Mouse (Mus musculus) megakaryocyte progenitor cell, adult 5-6 weeks (primary cell): ENCODE results near the gene Atg13. TPM values are rescaled to one million over a fixed set of nuclear protein-coding genes. Genes with fewer than 3 reads are reported as not detected.
"Not testable (repeated sequence)": the region's sequence is repeated elsewhere in the genome, so short reads cannot be mapped to it uniquely, and the experiment has no call there.

Experiments
- ATAC-seq: replicated peaks from 2 replicates; pipeline ENCODE4 v1.8.0; 2016; ENCODE audit warnings: mild to moderate bottlenecking, moderate TSS enrichment, inconsistent platforms; ENCODE audit not compliant: poor library complexity
- total RNA-seq, 2 experiments: library from RNA; stranded (forward) in 1 of 2; stranded (reverse) in 1 of 2; fragments of 157-497, 149-512 nt in 1 of 2; fragments of 200-1000 nt in 1 of 2; gene quantifications; 2 replicates each; pipeline versions ENCODE4 v1.2.3 to v1.2.4; 2015 to 2017

The Atg13 gene
- total RNA-seq (2015) = 24.0 and 25.0 TPM in 2 replicates
- total RNA-seq (2017) = 5.7 and 10.1 TPM in 2 replicates

DNA sequence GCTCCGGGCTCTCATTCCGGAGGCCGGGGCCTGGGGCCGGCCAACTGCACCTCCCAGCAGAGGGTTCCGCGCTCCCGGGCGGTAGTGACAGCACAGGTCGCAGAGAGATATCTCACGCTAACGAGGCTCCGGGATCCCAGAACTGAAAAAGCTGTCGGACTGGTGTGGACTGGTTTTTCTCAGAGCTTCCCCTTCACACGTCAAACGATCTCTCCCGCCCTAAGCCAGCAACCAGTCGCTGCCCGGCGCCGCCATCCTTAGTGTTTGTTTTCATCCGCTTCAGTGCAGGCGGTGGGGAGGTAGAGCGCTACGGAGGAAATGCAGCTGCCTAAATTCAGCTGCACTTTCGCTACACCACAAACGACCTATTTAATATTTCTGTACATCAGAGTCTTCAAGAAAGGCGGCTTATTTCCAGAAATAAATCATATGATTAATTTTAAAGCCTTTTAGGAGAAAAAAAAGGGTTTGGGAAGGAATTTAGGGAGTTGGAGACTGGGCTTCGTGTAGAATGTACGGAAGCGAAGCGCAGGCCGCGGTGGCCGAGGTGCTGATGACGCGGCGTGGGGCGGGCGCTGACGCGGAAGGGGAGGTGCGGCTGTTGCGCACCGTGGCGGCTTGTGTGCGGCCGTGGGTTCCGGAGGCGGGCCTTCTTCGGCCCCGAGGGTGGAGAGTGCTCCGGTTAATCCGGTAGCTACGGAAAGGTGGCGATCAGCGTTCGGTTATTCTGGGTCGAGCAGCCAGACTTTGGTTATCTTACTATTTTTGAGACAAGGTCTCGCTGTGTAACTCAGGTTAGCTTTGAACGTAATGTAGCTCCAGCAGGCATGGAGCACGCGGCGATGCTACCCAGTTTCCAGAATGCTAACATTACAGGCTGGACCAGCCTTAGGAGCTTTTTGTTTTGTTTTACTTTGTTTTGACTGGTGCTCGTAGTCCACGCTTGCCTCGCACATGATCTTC, at the start of gene Atg13, which contains the start of gene Harbi1:
Gene Atg13 (minus strand): TSS at position 305 of the 963 bp plus-strand sequence.
Gene Harbi1 (plus strand): TSS at position 581 of the 963 bp plus-strand sequence.
- peak; percentile 96 for ATAC-seq

GRCm38 (mm10) chr2:91749811-91750261, 39.5 kb upstream of the Atg13 start:
- no peak for ATAC-seq

DNA sequence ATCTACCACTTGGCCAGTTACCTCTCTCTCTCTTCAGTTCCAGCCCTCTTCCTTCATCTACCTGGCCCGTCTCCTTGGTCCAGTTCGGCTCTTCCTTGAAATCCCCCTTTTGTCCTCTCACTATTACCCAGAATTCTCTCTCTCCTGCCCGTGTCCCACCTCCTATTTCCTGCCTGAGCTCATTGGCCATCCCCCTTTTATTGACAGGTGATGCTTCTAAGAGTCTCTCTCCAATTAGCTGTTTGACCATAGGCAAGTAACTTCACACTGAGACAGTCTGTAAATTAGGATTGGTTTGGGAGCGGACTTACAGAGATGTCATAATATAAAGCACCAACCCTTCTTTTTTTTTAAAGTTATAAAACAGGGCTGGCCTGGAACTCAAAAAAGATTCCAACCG, 34.3 kb upstream of the Atg13 start:
- no peak for ATAC-seq

DNA sequence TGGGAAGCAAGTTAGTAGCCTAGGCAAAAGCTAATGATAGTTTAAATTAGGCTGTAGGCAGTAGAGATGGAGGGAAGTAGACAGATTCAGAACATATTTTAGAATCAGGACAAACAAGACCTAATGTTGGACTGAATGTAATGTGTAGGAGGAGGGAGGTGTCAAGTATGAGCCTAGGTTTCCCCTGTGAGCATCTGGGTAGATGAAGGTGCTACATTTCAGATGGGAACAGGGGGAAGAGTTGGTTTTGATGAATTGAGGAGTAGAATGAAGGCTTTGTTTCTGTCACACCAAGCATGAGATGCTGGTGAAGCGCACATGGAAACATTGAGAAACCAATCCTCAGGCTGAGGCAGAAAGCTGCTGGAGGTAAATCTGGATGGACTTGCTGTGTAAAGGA, 29.2 kb upstream of the Atg13 start:
- ATAC-seq = no peak

GRCm38 (mm10) chr2:91735221-91735620, 24.8 kb upstream of the Atg13 start:
- ATAC-seq = no peak

- peak; percentile 97 for ATAC-seq
Measured at GRCm38 (mm10) chr2:91729971-91730821, 19.8 kb upstream of the Atg13 start, which contains the start of gene Ambra1. TSS of gene Ambra1 (plus strand) at chr2:91730134.

DNA sequence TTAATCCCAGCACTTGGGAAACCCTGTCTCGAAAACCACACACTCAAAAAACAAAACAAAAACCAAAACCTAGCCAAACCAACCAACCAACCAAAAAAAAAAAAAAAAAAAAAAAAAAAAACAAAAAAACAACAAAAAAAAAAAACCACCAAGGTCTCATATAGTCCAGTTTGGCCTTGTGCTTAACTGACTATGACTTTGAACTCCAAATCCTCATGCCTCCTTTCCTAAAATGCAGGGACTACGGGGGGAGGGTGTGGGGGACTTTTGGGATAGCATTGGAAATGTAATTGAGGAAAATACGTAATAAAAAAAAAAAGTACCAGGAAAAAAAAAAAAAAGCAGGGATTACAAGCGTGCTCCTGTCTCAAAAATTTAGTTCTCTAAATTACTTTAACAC, 19.2 kb upstream of the Atg13 start:
- ATAC-seq = no peak

- no peak for ATAC-seq
Measured at GRCm38 (mm10) chr2:91727011-91727410, 16.6 kb upstream of the Atg13 start.

DNA sequence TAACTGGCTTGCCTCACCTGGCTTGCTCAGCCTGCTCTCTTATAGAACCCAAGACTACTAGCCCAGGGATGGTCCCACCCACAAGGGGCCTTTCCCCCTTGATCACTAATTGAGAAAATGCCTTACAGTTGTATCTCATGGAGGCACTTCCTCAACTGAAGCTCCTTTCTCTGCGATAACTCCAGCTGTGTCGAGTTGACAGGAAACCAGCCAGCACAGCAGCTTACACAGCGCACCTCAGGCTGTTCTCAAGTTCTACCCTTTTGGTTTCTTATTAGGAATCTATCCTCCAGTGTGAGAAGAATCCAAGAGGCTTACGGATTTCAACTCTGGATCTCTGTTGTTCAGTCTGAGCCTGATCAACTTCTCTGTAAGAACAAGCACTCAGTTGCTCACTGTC, 15.1 kb upstream of the Atg13 start:
- not testable (repeated sequence) for ATAC-seq

DNA sequence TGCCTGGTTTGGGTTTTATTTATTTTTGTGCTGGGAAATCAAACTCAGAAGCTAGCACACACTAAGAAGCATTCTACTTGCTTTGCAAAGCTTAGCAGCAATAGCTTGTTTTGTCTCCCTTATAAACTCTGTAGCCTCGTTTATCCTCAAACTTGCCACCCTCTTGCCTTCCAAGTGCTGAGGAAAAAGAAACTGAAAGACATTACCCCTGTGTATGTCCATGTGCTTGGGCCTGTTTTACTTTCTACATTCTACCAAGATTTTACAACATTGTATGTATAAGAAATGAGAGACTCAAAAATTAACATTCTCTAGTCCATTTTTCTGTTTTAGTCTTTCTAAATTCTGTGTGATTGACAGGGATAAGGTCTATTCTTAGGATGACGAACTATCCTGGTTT, 14.3 kb upstream of the Atg13 start:
- ATAC-seq = no peak

- no peak for ATAC-seq
Measured at GRCm38 (mm10) chr2:91723951-91724350, 13.6 kb upstream of the Atg13 start.

- ATAC-seq = no peak
Measured at GRCm38 (mm10) chr2:91723382-91723781, 13.0 kb upstream of the Atg13 start.

DNA sequence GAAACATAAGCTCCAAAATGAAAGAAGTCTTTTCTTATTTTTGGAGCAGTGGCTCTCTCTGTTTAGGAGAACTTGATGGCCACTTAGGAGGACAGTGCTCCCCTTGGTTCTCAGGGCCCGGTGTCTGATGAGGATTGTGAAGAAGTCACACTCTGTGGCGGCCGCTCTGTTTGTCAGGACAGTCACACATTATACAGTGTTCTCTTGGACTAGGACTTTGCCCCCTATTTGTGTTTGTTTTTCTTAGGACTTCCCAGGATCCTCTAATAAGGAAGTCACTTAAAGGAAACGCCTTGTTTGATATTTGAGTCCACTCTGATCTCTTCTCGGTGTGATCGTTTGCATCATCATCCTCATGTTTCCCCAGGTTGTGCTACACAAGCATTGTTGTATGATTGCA, 7.9 kb upstream of the Atg13 start:
- no peak for ATAC-seq

DNA sequence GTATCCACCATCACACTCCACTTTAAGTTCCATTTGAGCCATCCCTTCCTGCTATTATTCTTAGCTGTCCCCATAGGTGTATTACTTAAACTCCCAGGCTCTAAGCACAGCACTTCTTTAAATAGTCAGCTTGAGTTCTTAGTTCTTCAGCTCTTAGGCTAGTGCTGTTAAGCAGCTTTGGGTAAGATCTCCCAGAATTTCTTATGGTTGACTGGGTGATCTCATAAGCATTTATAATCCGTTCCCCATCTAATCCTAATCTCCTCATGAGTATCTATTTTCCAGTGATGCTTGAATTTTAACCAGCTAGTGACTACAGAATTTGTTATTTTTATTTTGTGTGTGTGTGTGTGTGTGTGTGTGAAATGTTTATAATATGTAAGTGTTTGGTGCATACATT, 4.5 kb upstream of the Atg13 start:
- no peak for ATAC-seq

DNA sequence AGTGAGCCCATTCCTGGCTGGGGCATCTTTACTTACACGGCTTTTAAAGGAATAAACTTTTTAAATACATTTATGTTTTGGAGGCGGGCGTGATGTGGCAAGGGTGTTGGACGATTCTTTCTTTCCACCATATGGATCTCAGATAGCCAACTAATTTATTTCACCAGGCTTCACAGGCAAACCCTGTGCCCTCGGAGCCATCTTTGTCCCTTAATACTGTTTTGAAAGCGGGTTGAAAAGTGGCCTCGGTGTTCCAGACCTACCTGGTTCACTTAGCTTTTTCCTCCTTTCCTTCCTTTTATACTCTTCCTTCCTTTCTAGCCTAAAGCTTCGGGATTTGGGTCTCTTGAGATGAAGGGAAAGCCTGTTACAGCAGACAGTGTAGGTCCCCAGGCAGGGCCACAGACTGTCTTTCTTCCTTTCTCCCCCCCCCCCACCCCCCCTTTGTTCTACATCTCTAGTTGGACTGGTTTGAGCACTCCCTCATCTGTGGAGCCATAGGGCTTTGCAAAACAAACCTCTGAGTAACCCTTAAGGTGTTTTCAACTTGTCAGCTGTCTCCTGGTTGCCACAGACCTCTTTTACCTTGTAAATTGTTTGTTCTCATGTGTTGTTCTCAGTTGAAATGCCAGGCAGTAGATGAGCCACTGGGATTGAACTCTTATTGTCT, 1.0 kb upstream of the Atg13 start:
- peak; percentile 6; the same call in 1 of the 2 replicates for ATAC-seq

DNA sequence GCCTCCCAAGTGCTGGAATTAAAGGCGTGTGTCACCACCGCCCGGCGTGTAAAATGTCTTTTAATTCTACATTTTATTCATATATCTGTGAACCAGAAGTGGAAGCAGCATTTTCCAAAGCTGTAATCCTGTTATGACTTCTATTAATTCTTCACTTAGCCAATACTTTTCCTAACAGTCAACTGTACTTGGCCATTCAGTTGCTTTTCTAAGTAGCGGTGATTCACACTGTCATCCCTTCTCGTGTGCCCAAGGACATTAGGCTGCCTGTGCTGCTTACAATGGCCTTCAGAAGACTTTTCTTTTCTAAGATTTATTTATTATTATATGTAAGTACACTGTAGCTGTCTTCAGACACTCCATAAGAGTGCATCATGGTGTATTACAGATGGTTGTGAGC, 2.0 kb downstream of the Atg13 start:
- no peak for ATAC-seq

DNA sequence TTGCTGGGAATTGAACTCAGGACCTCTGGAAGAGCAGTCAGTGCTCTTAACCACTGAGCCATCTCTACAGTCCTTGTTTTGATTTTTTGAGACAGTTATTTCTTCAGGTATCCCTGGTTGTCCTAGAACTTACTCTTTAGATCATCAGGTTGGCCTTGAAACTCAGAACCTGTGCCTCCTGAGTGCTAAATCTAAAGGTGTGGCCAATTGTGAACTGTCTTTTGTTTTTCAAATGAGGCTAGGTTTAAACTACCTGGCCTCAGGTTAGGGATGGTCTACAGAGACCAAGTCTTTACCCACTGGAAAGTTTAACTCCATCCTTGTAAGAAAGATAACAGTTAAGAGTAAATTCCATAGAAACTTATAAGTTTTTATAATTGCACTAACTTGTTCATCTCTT, 3.9 kb downstream of the Atg13 start:
- no peak for ATAC-seq

DNA sequence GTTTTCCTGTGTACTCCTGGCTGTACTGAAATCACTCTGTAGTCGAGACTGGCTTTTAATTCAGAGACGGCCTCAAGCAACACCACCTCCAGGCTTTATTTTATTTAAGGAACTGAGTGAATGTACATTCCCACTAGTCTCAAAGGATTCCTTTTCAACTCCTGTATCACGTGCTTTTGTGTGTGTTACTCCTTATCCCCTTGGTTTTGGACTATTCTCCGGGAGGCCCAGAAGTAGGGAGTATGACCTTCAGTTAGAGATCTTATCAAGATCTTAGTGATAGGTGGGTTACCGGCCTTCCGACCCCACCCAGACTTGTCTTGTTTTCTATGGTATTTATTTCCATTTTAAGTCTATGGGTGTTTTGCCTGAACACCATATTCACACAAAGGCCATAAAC, 4.6 kb downstream of the Atg13 start:
- ATAC-seq = no peak

DNA sequence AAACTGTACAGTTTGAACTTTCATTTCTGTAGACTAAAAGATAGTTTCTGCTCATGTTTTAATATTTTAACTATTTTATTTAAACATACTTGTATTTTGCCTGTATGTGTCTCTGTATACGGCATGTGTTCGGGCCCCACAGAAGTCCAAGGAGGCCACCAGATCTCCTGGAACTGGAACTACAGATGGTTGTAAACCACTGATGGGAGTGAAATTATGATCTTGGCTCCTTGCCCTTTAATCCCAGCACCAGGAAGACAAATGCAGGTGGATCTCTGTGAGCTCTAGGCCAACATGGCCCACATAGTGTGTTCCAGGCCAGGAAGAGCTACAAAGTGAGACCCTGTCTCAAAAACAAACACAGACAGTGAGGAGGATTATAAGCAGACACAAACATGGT, 9.0 kb downstream of the Atg13 start:
- no peak for ATAC-seq

DNA sequence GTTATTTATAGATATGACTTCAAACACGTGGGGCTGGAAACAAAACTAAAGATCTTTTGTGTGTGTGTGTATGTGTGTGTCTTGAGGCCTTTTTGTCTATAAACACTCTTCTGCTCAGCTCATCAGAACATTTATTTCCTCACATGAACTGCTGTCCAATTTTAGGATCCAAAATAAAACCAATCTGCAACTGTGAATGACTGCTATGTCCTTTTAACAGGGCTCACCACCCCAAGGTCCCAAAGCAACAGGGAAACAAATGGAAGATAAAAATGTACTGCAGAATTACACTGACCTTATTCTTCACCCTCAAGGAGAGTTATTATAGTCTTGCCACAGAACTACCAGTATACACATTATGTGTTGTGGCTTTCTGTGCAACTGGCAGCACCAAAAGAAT, 11.2 kb downstream of the Atg13 start:
- no peak for ATAC-seq

DNA sequence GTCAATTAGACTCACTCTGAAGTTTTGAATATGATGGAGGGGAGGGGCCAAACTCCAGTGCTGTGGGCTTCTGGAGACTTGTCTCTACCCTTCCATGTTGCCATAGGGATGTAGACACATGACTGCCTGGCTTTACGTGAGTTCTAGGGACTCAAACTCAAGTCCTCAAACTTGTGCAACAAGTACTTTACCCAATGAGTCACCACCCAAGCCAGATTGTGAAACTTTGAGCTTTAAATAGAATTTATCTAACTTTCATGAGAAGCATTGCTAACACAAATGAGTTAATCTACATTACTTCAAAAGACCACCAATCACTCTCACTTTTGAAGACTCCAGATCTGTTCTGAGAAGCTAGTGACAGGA, 14.2 kb downstream of the Atg13 start:
- ATAC-seq = peak; percentile 95
